Mouse (Mus musculus) hindbrain, embryonic 11.5 days (tissue): ENCODE data around the gene Mfsd4b5. TPM values are rescaled to one million over a fixed set of nuclear protein-coding genes. Genes with fewer than 3 reads are reported as not detected.

ENCODE experiments used
- ATAC-seq: fragments of 200-750 bp; cut with Nextera tagmentation; 2 replicates; pipeline ENCODE4 v1.8.0; 2017; ENCODE audit warnings: mild to moderate bottlenecking, moderate TSS enrichment, moderate library complexity; ENCODE audit not compliant: low FRiP score
- DNase-seq: peaks from one replicate; pipeline ENCODE4 v3.0.0-alpha.2; 2015; ENCODE audit warnings: low spot score
- H3K27ac ChIP-seq: fragments of 300-500 bp; sonication (generic); 2 replicates; pipeline ENCODE4 v1.5.1; 2014; ENCODE audit warnings: mild to moderate bottlenecking, low read depth, low read length
- H3K27me3 ChIP-seq: fragments of 300-500 bp; sonication (generic); 2 replicates; pipeline ENCODE4 v1.6.1; 2014; ENCODE audit warnings: mild to moderate bottlenecking, low read length, moderate library complexity, mixed read lengths; ENCODE audit not compliant: control insufficient read depth, insufficient read depth
- H3K36me3 ChIP-seq: fragments of 300-500 bp; sonication (generic); 2 replicates; pipeline ENCODE4 v1.6.1; 2014; ENCODE audit warnings: mild to moderate bottlenecking, low read length, moderate library complexity, mixed read lengths; ENCODE audit not compliant: control insufficient read depth, insufficient read depth
- H3K4me1 ChIP-seq: fragments of 300-500 bp; sonication (generic); replicated peaks from 2 replicates; pipeline ENCODE4 v1.6.1; 2014; ENCODE audit warnings: low read length, mixed read lengths; ENCODE audit not compliant: control insufficient read depth, insufficient read depth
- H3K4me2 ChIP-seq: fragments of 300-500 bp; sonication (generic); replicated peaks from 2 replicates; pipeline ENCODE4 v1.6.1; 2014; ENCODE audit warnings: mild to moderate bottlenecking, low read depth, low read length
- H3K4me3 ChIP-seq: fragments of 300-500 bp; sonication (generic); 2 replicates; pipeline ENCODE4 v1.5.1; 2014; ENCODE audit warnings: low read depth, low read length
- H3K9ac ChIP-seq: fragments of 300-500 bp; sonication (generic); 2 replicates; pipeline ENCODE4 v1.6.1; 2014; ENCODE audit warnings: low read depth, low read length
- H3K9me3 ChIP-seq: fragments of 300-500 bp; sonication (generic); 2 replicates; pipeline ENCODE4 v1.6.1; 2016; ENCODE audit warnings: low read length; ENCODE audit not compliant: control insufficient read depth
- WGBS: fragments of 180-500 bp; shearing (Covaris S2); extraction: QIAGEN DNeasy Blood & Tissue Kit; methylation state at CpG from one replicate; pipeline ENCODE4 v1.1.7; 2014; 5-methylcytosine and 5-hydroxymethylcytosine counted together
- polyA plus RNA-seq: library from polyadenylated mRNA; unstranded; fragments of >200 nt; fragmentation: Nextera tagmentation; extraction: Ambion mirVana; gene quantifications from 2 replicates; pipeline ENCODE4 v1.2.1, GENCODE M21; 2014

Mfsd4b5 gene
- polyA plus RNA-seq, 1 experiment from 2014 or later = 0.09 TPM

- H3K27ac ChIP-seq = no peak overlapping the region
- WGBS = 68% methylated on average over 5 of the region's 5 CpGs
- no peak for ATAC-seq
- H3K4me3 ChIP-seq = no peak overlapping the region
- H3K4me1 ChIP-seq = no peaks in the 10 kb centered on the region
- no peaks in the 10 kb centered on the region for H3K9me3 ChIP-seq
- no peak overlapping the region for H3K9ac ChIP-seq
- no peak overlapping the region for H3K4me2 ChIP-seq
- no peaks in the 10 kb centered on the region for H3K36me3 ChIP-seq
- no peaks in the 10 kb centered on the region for H3K27me3 ChIP-seq
- no peak for DNase-seq
These were observed 3.8 kb downstream of the Mfsd4b5 start for GRCm38 (mm10) chr10:39982604-39983003.

- H3K4me1 ChIP-seq = no peaks in the 10 kb centered on the region
- ATAC-seq (no peak), DNase-seq (no peak)
- H3K9ac ChIP-seq = no peak overlapping the region
- no peaks in the 10 kb centered on the region for H3K27me3 ChIP-seq
- H3K4me2 ChIP-seq = no peak overlapping the region
- 95% methylated on average over 1 of the region's 1 CpGs for WGBS
- H3K4me3 ChIP-seq = no peak overlapping the region
- H3K27ac ChIP-seq = no peak overlapping the region
- no peaks in the 10 kb centered on the region for H3K9me3 ChIP-seq
- no peaks in the 10 kb centered on the region for H3K36me3 ChIP-seq
These were observed 8.2 kb downstream of the Mfsd4b5 start for GRCm38 (mm10) chr10:39978231-39978630.

- Histone ChIP-seq H3K27me3 (no peaks in the 10 kb centered on the region), H3K9me3 (no peaks in the 10 kb centered on the region), H3K27ac (no peak overlapping the region), H3K36me3 (no peaks in the 10 kb centered on the region), H3K4me2 (no peak overlapping the region), H3K9ac (no peak overlapping the region), H3K4me1 (no peaks in the 10 kb centered on the region), H3K4me3 (no peak overlapping the region)
- WGBS = 98% methylated on average over 4 of the region's 4 CpGs
- DNase-seq (no peak), ATAC-seq (no peak)
These were observed 9.1 kb downstream of the Mfsd4b5 start for GRCm38 (mm10) chr10:39977346-39977745.

GRCm38 (mm10) chr10:39975771-39976170 is 10.7 kb downstream of the Mfsd4b5 start:
- Histone ChIP-seq H3K4me3 (no peak overlapping the region), H3K9ac (no peak overlapping the region), H3K36me3 (no peaks in the 10 kb centered on the region), H3K4me1 (no peaks in the 10 kb centered on the region), H3K9me3 (no peaks in the 10 kb centered on the region), H3K4me2 (no peak overlapping the region), H3K27me3 (no peaks in the 10 kb centered on the region), H3K27ac (no peak overlapping the region)
- no peak for ATAC-seq
- no peak for DNase-seq
- WGBS = 41% methylated on average over 2 of the region's 2 CpGs

GRCm38 (mm10) chr10:39974982-39975381 is 11.5 kb downstream of the Mfsd4b5 start:
- WGBS = 57% methylated on average over 11 of the region's 11 CpGs
- Histone ChIP-seq H3K9ac (no peak overlapping the region), H3K4me2 (no peak overlapping the region), H3K36me3 (no peaks in the 10 kb centered on the region), H3K27ac (no peak overlapping the region), H3K9me3 (no peaks in the 10 kb centered on the region), H3K4me3 (no peak overlapping the region), H3K4me1 (no peaks in the 10 kb centered on the region), H3K27me3 (no peaks in the 10 kb centered on the region)
- no peak for ATAC-seq
- DNase-seq = no peak

- H3K9ac ChIP-seq = no peak overlapping the region
- WGBS = 94% methylated on average over 3 of the region's 3 CpGs
- no peaks in the 10 kb centered on the region for H3K9me3 ChIP-seq
- H3K4me2 ChIP-seq = no peak overlapping the region
- no peaks in the 10 kb centered on the region for H3K4me1 ChIP-seq
- H3K27ac ChIP-seq = no peak overlapping the region
- DNase-seq (peak; percentile 4), ATAC-seq (no peak)
- no peak overlapping the region for H3K4me3 ChIP-seq
- H3K27me3 ChIP-seq = no peaks in the 10 kb centered on the region
- H3K36me3 ChIP-seq = no peaks in the 10 kb centered on the region
These were observed 18.9 kb downstream of the Mfsd4b5 start for GRCm38 (mm10) chr10:39967512-39967911.

GRCm38 (mm10) chr10:39961906-39962305 is 24.5 kb downstream of the Mfsd4b5 start:
- Histone ChIP-seq H3K27ac (no peak overlapping the region), H3K27me3 (no peaks in the 10 kb centered on the region), H3K4me3 (no peak overlapping the region), H3K4me1 (no peaks in the 10 kb centered on the region), H3K9me3 (no peaks in the 10 kb centered on the region), H3K36me3 (no peaks in the 10 kb centered on the region), H3K9ac (no peak overlapping the region), H3K4me2 (no peak overlapping the region)
- ATAC-seq (no peak), DNase-seq (no peak)
- 68% methylated on average over 1 of the region's 1 CpGs for WGBS

GRCm38 (mm10) chr10:39960441-39960822 is 26.0 kb downstream of the Mfsd4b5 start:
- H3K36me3 ChIP-seq = no peaks in the 10 kb centered on the region
- H3K4me2 ChIP-seq = peak overlapping the region; percentile 90; the same call in 1 of the 2 replicates
- no peaks in the 10 kb centered on the region for H3K27me3 ChIP-seq
- no peaks in the 10 kb centered on the region for H3K9me3 ChIP-seq
- DNase-seq = no peak
- WGBS = 50% methylated on average over 11 of the region's 11 CpGs
- H3K9ac ChIP-seq = no peak overlapping the region
- no peaks in the 10 kb centered on the region for H3K4me1 ChIP-seq
- peak overlapping the region; percentile 41; the same call in 1 of the 2 replicates for H3K4me3 ChIP-seq
- no peak overlapping the region for H3K27ac ChIP-seq
- peak; percentile 58 for ATAC-seq

- peak within 1 kb of the TSS; percentile 90 for H3K4me2 ChIP-seq
- no peaks in the 10 kb centered on the region for H3K4me1 ChIP-seq
- no peak within 1 kb of the TSS for H3K27ac ChIP-seq
- peak; percentile 95 for DNase-seq
- peak; percentile 99 for ATAC-seq
- H3K36me3 ChIP-seq = no peaks in the 10 kb centered on the region
- peak within 1 kb of the TSS; percentile 41 for H3K4me3 ChIP-seq
- peak within 1 kb of the TSS; percentile 39 for H3K9ac ChIP-seq
- H3K9me3 ChIP-seq = no peaks in the 10 kb centered on the region
- WGBS = under 1% methylated on average over 38 of the region's 38 CpGs
- no peaks in the 10 kb centered on the region for H3K27me3 ChIP-seq
These were observed 26.5 kb downstream of the Mfsd4b5 start, which contains the start of gene Mfsd4b3 for GRCm38 (mm10) chr10:39959761-39960440. Gene Mfsd4b3 (minus strand): TSS chr10:39960153.
